Mouse (Mus musculus) stomach, adult 2 months (tissue): ENCODE measurements around the gene Kctd10. TPM values are rescaled to one million over a fixed set of nuclear protein-coding genes. Genes with fewer than 3 reads are reported as not detected.

ENCODE experiments used
- polyA plus RNA-seq: library from polyadenylated mRNA; depleted of rRNA; stranded (reverse); fragments of >200 nt; gene quantifications from 2 replicates; pipeline ENCODE4 v1.2.3, GENCODE M21; 2012; rRNA removed

Kctd10 gene
- polyA plus RNA-seq: 66.1 and 69.2 TPM in 2 replicates

DNA sequence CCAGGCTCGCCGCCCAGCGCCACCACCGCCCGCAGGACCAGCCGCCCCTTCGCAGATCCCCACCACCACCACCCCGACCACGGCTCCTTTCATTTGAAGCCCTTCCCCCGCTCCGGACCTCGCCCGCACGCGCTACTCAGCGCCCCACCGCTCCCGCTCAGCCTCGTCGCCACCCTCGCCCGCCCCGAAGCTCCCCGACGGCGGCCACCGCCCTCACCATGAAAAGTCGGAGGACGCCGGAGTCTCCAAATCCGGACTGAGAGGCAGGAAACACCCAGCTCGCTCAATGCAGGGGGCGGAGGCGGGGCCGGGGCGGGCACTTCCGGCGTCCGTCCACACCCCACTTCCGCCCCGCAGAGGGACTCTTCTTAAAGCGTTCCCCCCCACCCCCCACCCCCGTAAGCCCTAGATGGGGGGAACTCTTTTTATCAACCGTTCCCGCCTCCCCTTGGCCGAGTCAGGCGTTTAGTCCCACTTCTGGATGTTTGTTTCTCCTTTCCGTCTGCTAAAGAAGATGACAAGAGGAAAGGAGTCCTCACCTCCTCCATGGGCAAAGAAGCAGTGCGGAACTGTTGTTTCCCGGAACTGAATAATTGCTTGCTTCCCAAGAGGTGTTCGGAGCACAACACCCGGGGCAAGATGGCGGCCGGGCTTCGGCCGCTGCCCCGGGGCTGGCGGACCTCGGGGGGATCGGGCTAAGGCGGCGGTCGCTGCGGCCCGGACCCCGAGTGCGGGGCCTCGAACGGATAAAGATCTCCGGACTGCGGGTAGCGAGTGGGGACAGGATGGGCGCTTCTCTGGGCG lies at the start of gene Kctd10, which contains the start of gene Ube3b:
TSS of gene Kctd10 (minus strand) at position 300 of the 804 bp plus-strand sequence.
TSS of gene Ube3b (plus strand) at position 399 of the 804 bp plus-strand sequence.

Other genes starting within 250 kb of the Kctd10 start
- 23.1 and 25.0 TPM in 2 replicates for gene Acacb, start 234.0 kb downstream of the Kctd10 start, polyA plus RNA-seq
- gene Foxn4, start 106.7 kb downstream of the Kctd10 start, polyA plus RNA-seq: not detected in 2 replicates
- 0.14 and 1.1 TPM in 2 replicates for gene Myo1h, start 91.3 kb downstream of the Kctd10 start, polyA plus RNA-seq
- gene Ube3b, start 99 bp upstream of the Kctd10 start, polyA plus RNA-seq: 46.2 and 47.8 TPM in 2 replicates
- 6.1 and 6.2 TPM in 2 replicates for gene Mmab, start 63.6 kb upstream of the Kctd10 start, polyA plus RNA-seq
- 40.7 and 50.5 TPM in 2 replicates for gene Mvk, start 63.8 kb upstream of the Kctd10 start, polyA plus RNA-seq
- gene Fam222a, start 187.5 kb upstream of the Kctd10 start, polyA plus RNA-seq: 2.9 and 3.4 TPM in 2 replicates